Mouse (Mus musculus) hindbrain, embryonic 14.5 days (tissue): Measurements from ENCODE around the gene Mrpl51. TPM values are rescaled to one million over a fixed set of nuclear protein-coding genes. Genes with fewer than 3 reads are reported as not detected.

ENCODE experiments used
- ATAC-seq: fragments of 200-750 bp; cut with Nextera tagmentation; 2 replicates; pipeline ENCODE4 v1.8.0; 2017; ENCODE audit warnings: moderate number of reproducible peaks, mild to moderate bottlenecking, moderate TSS enrichment, moderate library complexity; ENCODE audit not compliant: low FRiP score
- DNase-seq: peaks from one replicate; pipeline ENCODE4 v3.0.0-alpha.2; 2015; ENCODE audit warnings: low spot score
- H3K27ac ChIP-seq: fragments of 300-500 bp; sonication (generic); 2 replicates; pipeline ENCODE4 v1.5.1; 2014; ENCODE audit warnings: mild to moderate bottlenecking, moderate library complexity
- H3K27me3 ChIP-seq: fragments of 300-500 bp; sonication (generic); 2 replicates; pipeline ENCODE4 v1.6.1; 2014; ENCODE audit warnings: mild to moderate bottlenecking, low read length, mixed read lengths; ENCODE audit not compliant: control insufficient read depth, insufficient read depth
- H3K36me3 ChIP-seq: fragments of 300-500 bp; sonication (generic); replicated peaks from 2 replicates; pipeline ENCODE4 v1.6.1; 2014; ENCODE audit not compliant: control insufficient read depth, insufficient read depth
- H3K4me1 ChIP-seq: fragments of 300-500 bp; sonication (generic); replicated peaks from 2 replicates; pipeline ENCODE4 v1.6.1; 2014; ENCODE audit warnings: antibody characterized with exemption, low read length, mixed read lengths; ENCODE audit not compliant: control insufficient read depth, insufficient read depth
- H3K4me2 ChIP-seq: fragments of 300-500 bp; sonication (generic); replicated peaks from 2 replicates; pipeline ENCODE4 v1.6.1; 2014; ENCODE audit warnings: mild to moderate bottlenecking, moderate library complexity
- H3K4me3 ChIP-seq: fragments of 300-500 bp; sonication (generic); replicated peaks from 2 replicates; pipeline ENCODE4 v1.5.1; 2014; ENCODE audit warnings: mild to moderate bottlenecking, low read length
- H3K9ac ChIP-seq: fragments of 300-500 bp; sonication (generic); 2 replicates; pipeline ENCODE4 v1.6.1; 2014
- H3K9me3 ChIP-seq: fragments of 300-500 bp; sonication (generic); 2 replicates; pipeline ENCODE4 v1.6.1; 2016; ENCODE audit warnings: low read length; ENCODE audit not compliant: control insufficient read depth
- WGBS: fragments of 180-500 bp; shearing (Covaris S2); extraction: QIAGEN DNeasy Blood & Tissue Kit; methylation state at CpG from one replicate; pipeline ENCODE4 v1.1.7; 2014; 5-methylcytosine and 5-hydroxymethylcytosine counted together
- polyA plus RNA-seq: library from polyadenylated mRNA; unstranded; fragments of >200 nt; fragmentation: Nextera tagmentation; extraction: Ambion mirVana; gene quantifications from 2 replicates; pipeline ENCODE4 v1.2.1, GENCODE M21; 2014

The Mrpl51 gene
- polyA plus RNA-seq, 1 experiment from 2014 or later, result 142 TPM

- Histone ChIP-seq H3K4me2 (no peak overlapping the region), H3K9me3 (no peaks in the 10 kb centered on the region), H3K9ac (no peak overlapping the region), H3K27me3 (no peaks in the 10 kb centered on the region), H3K27ac (no peak overlapping the region), H3K36me3 (peaks cover 21% of the 10 kb centered on the region), H3K4me1 (peaks cover 9% of the 10 kb centered on the region), H3K4me3 (no peak overlapping the region)
- DNase-seq, result no peak
- no peak for ATAC-seq
- WGBS, result 88% methylated on average over 5 of the region's 5 CpGs
These were observed 5.6 kb downstream of the Mrpl51 start for GRCm38 (mm10) chr6:125197166-125197565.

- H3K4me1 ChIP-seq, result no peaks in the 10 kb centered on the region
These were observed 18.8 kb downstream of the Mrpl51 start for GRCm38 (mm10) chr6:125210436-125210835.

GRCm38 (mm10) chr6:125212621-125213020 is 21.0 kb downstream of the Mrpl51 start:
- Histone ChIP-seq H3K4me2 (no peak overlapping the region), H3K27me3 (peaks cover 16% of the 10 kb centered on the region), H3K4me1 (peaks cover 6% of the 10 kb centered on the region), H3K27ac (no peak overlapping the region), H3K36me3 (no peaks in the 10 kb centered on the region), H3K4me3 (no peak overlapping the region), H3K9ac (no peak overlapping the region), H3K9me3 (no peaks in the 10 kb centered on the region)
- ATAC-seq (no peak), DNase-seq (no peak)
- WGBS, result 62% methylated on average over 2 of the region's 2 CpGs

More at GRCm38 (mm10) chr6:125210436-125210835, 18.8 kb downstream of the Mrpl51 start:
- Histone ChIP-seq H3K4me2 (no peak overlapping the region), H3K9ac (no peak overlapping the region), H3K4me3 (no peak overlapping the region), H3K9me3 (no peaks in the 10 kb centered on the region), H3K27ac (no peak overlapping the region), H3K27me3 (peaks cover 16% of the 10 kb centered on the region), H3K36me3 (no peaks in the 10 kb centered on the region)
- WGBS, result 87% methylated on average over 1 of the region's 1 CpGs
- DNase-seq (no peak), ATAC-seq (no peak)

- H3K36me3 ChIP-seq, result no peaks in the 10 kb centered on the region
- H3K9me3 ChIP-seq, result no peaks in the 10 kb centered on the region
- H3K27me3 ChIP-seq, result peaks cover 16% of the 10 kb centered on the region
- H3K4me2 ChIP-seq, result no peak overlapping the region
- no peak overlapping the region for H3K27ac ChIP-seq
- DNase-seq (no peak), ATAC-seq (no peak)
- WGBS, result 78% methylated on average over 6 of the region's 6 CpGs
- H3K4me3 ChIP-seq, result no peak overlapping the region
- no peak overlapping the region for H3K9ac ChIP-seq
- H3K4me1 ChIP-seq, result peaks cover 6% of the 10 kb centered on the region
These were observed 21.5 kb downstream of the Mrpl51 start for GRCm38 (mm10) chr6:125213129-125213528.

GRCm38 (mm10) chr6:125213715-125214114 is 22.1 kb downstream of the Mrpl51 start:
- Histone ChIP-seq H3K9me3 (no peaks in the 10 kb centered on the region), H3K4me2 (no peak overlapping the region), H3K27me3 (peaks cover 16% of the 10 kb centered on the region), H3K36me3 (no peaks in the 10 kb centered on the region), H3K27ac (no peak overlapping the region), H3K4me1 (peaks cover 6% of the 10 kb centered on the region), H3K4me3 (no peak overlapping the region), H3K9ac (no peak overlapping the region)
- no peak for ATAC-seq
- WGBS, result 80% methylated on average over 6 of the region's 6 CpGs
- no peak for DNase-seq

GRCm38 (mm10) chr6:125215148-125215954 is 23.8 kb downstream of the Mrpl51 start, which contains the start of gene Vamp1:
TSS of gene Vamp1 (plus strand) at chr6:125215551.
- no peaks in the 10 kb centered on the region for H3K36me3 ChIP-seq
- no peaks in the 10 kb centered on the region for H3K9me3 ChIP-seq
- peaks cover 16% of the 10 kb centered on the region for H3K27me3 ChIP-seq
- peak within 1 kb of the TSS; percentile 73 for H3K4me2 ChIP-seq
- peak within 1 kb of the TSS; percentile 60 for H3K4me3 ChIP-seq
- peaks cover 6% of the 10 kb centered on the region for H3K4me1 ChIP-seq
- peak within 1 kb of the TSS; percentile 79 for H3K9ac ChIP-seq
- H3K27ac ChIP-seq, result peak within 1 kb of the TSS; percentile 79
- DNase-seq (peak; percentile 98), ATAC-seq (peak; percentile 97)
- WGBS, result under 1% methylated on average over 48 of the region's 48 CpGs

- Histone ChIP-seq H3K27ac (no peak overlapping the region), H3K4me2 (no peak overlapping the region), H3K9ac (no peak overlapping the region; the same call in 1 of the 2 replicates), H3K4me1 (peaks cover 6% of the 10 kb centered on the region), H3K9me3 (no peaks in the 10 kb centered on the region), H3K36me3 (no peaks in the 10 kb centered on the region), H3K4me3 (no peak overlapping the region), H3K27me3 (peaks cover 16% of the 10 kb centered on the region)
- DNase-seq, result no peak
- no peak for ATAC-seq
- WGBS, result 83% methylated on average over 2 of the region's 2 CpGs
These were observed 25.3 kb downstream of the Mrpl51 start for GRCm38 (mm10) chr6:125216898-125217297.

- Histone ChIP-seq H3K4me2 (no peak overlapping the region), H3K27ac (no peak overlapping the region), H3K9me3 (no peaks in the 10 kb centered on the region), H3K4me3 (no peak overlapping the region), H3K27me3 (peaks cover 13% of the 10 kb centered on the region), H3K9ac (no peak overlapping the region), H3K36me3 (no peaks in the 10 kb centered on the region), H3K4me1 (peaks cover 6% of the 10 kb centered on the region)
- DNase-seq, result no peak
- ATAC-seq, result no peak
- 91% methylated on average over 11 of the region's 11 CpGs for WGBS
These were observed 26.3 kb downstream of the Mrpl51 start for GRCm38 (mm10) chr6:125217899-125218298.

GRCm38 (mm10) chr6:125218963-125219362 is 27.4 kb downstream of the Mrpl51 start:
- no peak overlapping the region for H3K27ac ChIP-seq
- 77% methylated on average over 4 of the region's 4 CpGs for WGBS
- peak; percentile 66 for DNase-seq
- no peak overlapping the region for H3K4me3 ChIP-seq
- no peak for ATAC-seq
- no peaks in the 10 kb centered on the region for H3K9me3 ChIP-seq
- no peak overlapping the region for H3K9ac ChIP-seq
- H3K27me3 ChIP-seq, result 0 out of 2 replicates have a peak, but pooled peaks cover 2% of the 10 kb centered on the region
- peaks cover 6% of the 10 kb centered on the region for H3K4me1 ChIP-seq
- no peak overlapping the region for H3K4me2 ChIP-seq
- no peaks in the 10 kb centered on the region for H3K36me3 ChIP-seq
